Mouse (Mus musculus): Measurements from ENCODE around the gene Hemgn.

Gene Hemgn

GRCm38 (mm10) chr4:46353045-46353444 is 60.3 kb downstream of the Hemgn start:
- DNase-seq = no peak

GRCm38 (mm10) chr4:46349530-46349929 is 63.8 kb downstream of the Hemgn start:
- DNase-seq = no peak

- no peak for DNase-seq
Observed at GRCm38 (mm10) chr4:46348897-46349296, 64.4 kb downstream of the Hemgn start.

- DNase-seq = no peak
Observed at GRCm38 (mm10) chr4:46347580-46348515, 65.5 kb downstream of the Hemgn start.

- no peak for DNase-seq
Observed at GRCm38 (mm10) chr4:46347141-46347540, 66.2 kb downstream of the Hemgn start.

DNA sequence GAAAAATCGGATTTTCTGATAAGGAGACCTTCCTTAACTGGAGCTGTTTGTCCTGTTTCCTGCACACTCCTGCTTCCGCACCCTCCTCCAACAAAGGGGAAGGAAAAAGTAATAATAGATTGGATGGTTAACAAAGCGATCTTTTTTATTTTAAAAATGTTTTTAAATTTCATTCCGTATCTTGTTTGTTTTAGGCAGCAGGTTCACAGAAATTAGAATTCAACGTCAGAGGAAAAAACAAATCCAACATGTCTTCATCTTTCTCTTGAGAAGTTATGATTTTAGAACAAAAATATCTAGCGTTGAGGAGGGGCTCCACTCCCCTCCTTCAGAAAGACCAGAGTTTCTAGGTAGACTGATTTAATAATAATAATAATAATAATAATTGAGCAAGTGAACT is 67.1 kb downstream of the Hemgn start:
- DNase-seq = no peak

DNA sequence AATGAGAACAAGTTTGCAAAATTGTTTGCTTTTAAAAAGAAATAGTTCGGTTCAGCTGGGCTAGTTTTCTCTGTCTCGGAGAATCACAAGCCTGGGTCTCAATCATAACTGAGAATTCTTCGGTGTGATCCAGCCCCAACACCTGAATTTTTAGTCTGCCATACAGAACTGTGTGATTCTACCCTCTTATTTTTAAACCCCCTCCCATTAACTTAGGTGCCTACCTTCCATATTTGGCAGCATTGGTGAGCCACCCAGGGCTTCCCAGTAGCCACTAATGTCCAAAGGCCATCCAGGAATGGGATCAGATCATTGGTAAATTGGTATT is 67.6 kb downstream of the Hemgn start:
- no peak for DNase-seq

GRCm38 (mm10) chr4:46345056-46345772 is 68.1 kb downstream of the Hemgn start:
- no peak for DNase-seq

DNA sequence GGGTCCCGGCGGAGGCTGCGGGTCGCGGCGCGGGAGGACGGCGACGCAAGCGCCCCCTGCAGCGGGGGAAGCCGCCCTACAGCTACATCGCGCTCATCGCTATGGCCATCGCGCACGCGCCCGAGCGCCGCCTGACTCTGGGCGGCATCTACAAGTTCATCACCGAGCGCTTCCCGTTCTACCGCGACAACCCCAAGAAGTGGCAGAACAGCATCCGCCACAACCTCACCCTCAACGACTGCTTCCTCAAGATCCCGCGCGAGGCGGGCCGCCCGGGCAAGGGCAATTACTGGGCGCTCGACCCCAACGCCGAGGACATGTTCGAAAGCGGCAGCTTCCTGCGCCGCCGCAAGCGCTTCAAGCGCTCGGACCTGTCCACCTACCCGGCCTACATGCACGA is 69.0 kb downstream of the Hemgn start:
- no peak for DNase-seq

Data from thymus, adult 18-20 months (tissue).